ENCODE assay signal across 26 mouse cellular contexts in genomic region chr4:137254206-137254976, GRCm38 (mm10). TPM values are rescaled to one million over a fixed set of nuclear protein-coding genes. Genes with fewer than 3 reads are reported as not detected.
DNase-seq lines count a peak whose midpoint lies in the region; ATAC-seq and TF ChIP-seq lines count a peak whose summit lies in the region.
"Had no signal": no experiment of that assay in that cellular context is flagged by ENCODE, and none has a peak within 500 bp of the region (broad histone marks: within the 10 kb centered on the region; RNA-seq: fewer than 3 reads in every experiment).

No protein-coding gene starts in this region.

- H3K4me1 ChIP-seq in heart, postnatal 0 days (ENCODE audit: control insufficient read depth, insufficient read depth) = no peaks in the 10 kb centered on the region
- H3K4me1 ChIP-seq in heart, embryonic 11.5 days (ENCODE audit: control insufficient read depth, insufficient read depth, low read length) = no peaks in the 10 kb centered on the region
- H3K4me1 ChIP-seq in stomach, postnatal 0 days (replicated peaks; ENCODE audit: control insufficient read depth, insufficient read depth) = 0 out of 2 replicates have a peak, but pooled peaks cover 2% of the 10 kb centered on the region
- H3K4me1 ChIP-seq in midbrain, embryonic 14.5 days (ENCODE audit: control insufficient read depth, insufficient read depth, low read length) = no peaks in the 10 kb centered on the region
- H3K4me1 ChIP-seq: hindbrain, embryonic 15.5 days had no signal

- no peak for TF ChIP-seq EP300 in heart, postnatal 0 days (IDR thresholded peaks at IDR 0.05; ENCODE audit: low read depth)
- peak; percentile 23 for TF ChIP-seq EP300 in stomach, postnatal 0 days (optimal IDR thresholded peaks at IDR 0.05)

- no peak overlapping the region for H3K9ac ChIP-seq in heart, postnatal 0 days (replicated peaks; ENCODE audit: low read depth, low read length)
- no peak overlapping the region for H3K9ac ChIP-seq in heart, embryonic 11.5 days (ENCODE audit: low read depth, low read length)
- no peak overlapping the region for H3K9ac ChIP-seq in stomach, postnatal 0 days (ENCODE audit: low read length)
- H3K9ac ChIP-seq in midbrain, embryonic 14.5 days (replicated peaks; ENCODE audit: low read length) = no peak overlapping the region
- H3K9ac ChIP-seq: embryonic facial prominence, embryonic 13.5 days; forebrain, embryonic 13.5 days; hindbrain, embryonic 12.5 days; hindbrain, embryonic 15.5 days had no signal

- peak; percentile 41 for DNase-seq in heart, postnatal 0 days (ENCODE audit: low spot score)
- peak; percentile 18 for DNase-seq in 416B (ENCODE audit: low read depth)
- peak; percentile 73 for DNase-seq in fat pad, adult 2 months (ENCODE audit: extremely low read depth, low read depth, low spot score)
- no peak for DNase-seq in stomach, postnatal 0 days (ENCODE audit: low spot score)
- no peak for DNase-seq in midbrain, embryonic 14.5 days
- DNase-seq: adrenal gland, adult 8-10 months; adrenal gland, postnatal 25 days; cerebellum, adult 11-12 months; cerebellum, adult 8-10 months; cerebellum, postnatal 36 days; embryo, embryonic 11 days; gastrocnemius, postnatal 10 days; gastrocnemius, postnatal 36 days; heart, adult 11 months; heart, postnatal 10 days had no signal

- H3K27me3 ChIP-seq in heart, postnatal 0 days (ENCODE audit: control insufficient read depth, insufficient read depth, low read length) = no peaks in the 10 kb centered on the region
- H3K27me3 ChIP-seq in heart, embryonic 11.5 days (ENCODE audit: control insufficient read depth, insufficient read depth, low read length) = no peaks in the 10 kb centered on the region
- H3K27me3 ChIP-seq in stomach, postnatal 0 days (ENCODE audit: control insufficient read depth, insufficient read depth, low read length) = no peaks in the 10 kb centered on the region
- H3K27me3 ChIP-seq in midbrain, embryonic 14.5 days (ENCODE audit: control insufficient read depth, insufficient read depth, low read length) = no peaks in the 10 kb centered on the region
- H3K27me3 ChIP-seq: embryonic facial prominence, embryonic 13.5 days; forebrain, embryonic 13.5 days; hindbrain, embryonic 12.5 days; hindbrain, embryonic 15.5 days had no signal

- peaks cover 6% of the 10 kb centered on the region; the same call in 1 of the 2 replicates for H3K9me3 ChIP-seq in heart, postnatal 0 days (replicated peaks; ENCODE audit: control insufficient read depth, low read length)
- H3K9me3 ChIP-seq in heart, embryonic 11.5 days (replicated peaks; ENCODE audit: control insufficient read depth, low read length) = peaks cover 3% of the 10 kb centered on the region; the same call in 1 of the 2 replicates
- no peaks in the 10 kb centered on the region for H3K9me3 ChIP-seq in stomach, postnatal 0 days (ENCODE audit: control insufficient read depth, low read length)
- H3K9me3 ChIP-seq in midbrain, embryonic 14.5 days (ENCODE audit: control insufficient read depth, low read length) = no peaks in the 10 kb centered on the region
- H3K9me3 ChIP-seq: embryonic facial prominence, embryonic 13.5 days; forebrain, embryonic 10.5 days; forebrain, embryonic 13.5 days; hindbrain, embryonic 12.5 days; hindbrain, embryonic 15.5 days had no signal

- no peak for TF ChIP-seq CTCF in heart, postnatal 0 days (IDR thresholded peaks at IDR 0.05; ENCODE audit: low read depth)
- TF ChIP-seq CTCF in stomach, postnatal 0 days (IDR thresholded peaks at IDR 0.05; ENCODE audit: low read depth) = no peak

- ATAC-seq in heart, postnatal 0 days (ENCODE audit: insufficient read depth, low read depth) = no peak
- ATAC-seq in heart, embryonic 11.5 days (replicated peaks; ENCODE audit: insufficient number of reproducible peaks, low FRiP score, low TSS enrichment) = no peak
- no peak; the same call in 1 of the 2 replicates for ATAC-seq in stomach, postnatal 0 days (ENCODE audit: low FRiP score, low TSS enrichment)
- ATAC-seq in midbrain, embryonic 14.5 days (ENCODE audit: low FRiP score, low TSS enrichment) = no peak
- ATAC-seq: activated CD4-positive, CD25-positive, alpha-beta regulatory T cell, adult 4 months; forebrain, embryonic 13.5 days; forebrain, embryonic 16.5 days had no signal

- H3K4me2 ChIP-seq in heart, postnatal 0 days (ENCODE audit: low read depth, low read length) = no peak overlapping the region
- H3K4me2 ChIP-seq in heart, embryonic 11.5 days = no peak overlapping the region
- no peak overlapping the region for H3K4me2 ChIP-seq in stomach, postnatal 0 days (replicated peaks; ENCODE audit: low read depth)
- no peak overlapping the region for H3K4me2 ChIP-seq in midbrain, embryonic 14.5 days (ENCODE audit: low read length)
- H3K4me2 ChIP-seq: embryonic facial prominence, embryonic 13.5 days; forebrain, embryonic 13.5 days; hindbrain, embryonic 12.5 days; hindbrain, embryonic 15.5 days had no signal

- WGBS in heart, postnatal 0 days = 63% methylated on average over 17 of the region's 17 CpGs
- WGBS in heart, embryonic 11.5 days (ENCODE audit: insufficient replicate concordance) = 66% methylated on average over 17 of the region's 17 CpGs
- WGBS in stomach, postnatal 0 days = 58% methylated on average over 17 of the region's 17 CpGs
- WGBS in midbrain, embryonic 14.5 days = 84% methylated on average over 17 of the region's 17 CpGs

- H3K4me3 ChIP-seq in heart, postnatal 0 days (ENCODE audit: low read depth, low read length) = no peak overlapping the region
- no peak overlapping the region for H3K4me3 ChIP-seq in heart, embryonic 11.5 days (ENCODE audit: low read depth, low read length)
- H3K4me3 ChIP-seq in stomach, postnatal 0 days (ENCODE audit: low read depth, low read length) = no peak overlapping the region
- no peak overlapping the region for H3K4me3 ChIP-seq in midbrain, embryonic 14.5 days (replicated peaks; ENCODE audit: low read depth, low read length)
- H3K4me3 ChIP-seq: embryonic facial prominence, embryonic 10.5 days; embryonic facial prominence, embryonic 13.5 days; erythroblast, embryonic 14.5 days; forebrain, embryonic 10.5 days; forebrain, embryonic 13.5 days; hindbrain, embryonic 12.5 days; hindbrain, embryonic 15.5 days had no signal

- no peaks in the 10 kb centered on the region for H3K36me3 ChIP-seq in heart, postnatal 0 days (replicated peaks; ENCODE audit: control insufficient read depth, insufficient read depth, low read length)
- H3K36me3 ChIP-seq in heart, embryonic 11.5 days (ENCODE audit: control insufficient read depth, insufficient read depth, low read length) = no peaks in the 10 kb centered on the region
- H3K36me3 ChIP-seq in stomach, postnatal 0 days (ENCODE audit: control insufficient read depth, insufficient read depth, low read length) = no peaks in the 10 kb centered on the region
- no peaks in the 10 kb centered on the region for H3K36me3 ChIP-seq in midbrain, embryonic 14.5 days (ENCODE audit: control insufficient read depth, insufficient read depth, low read length)
- H3K36me3 ChIP-seq: embryonic facial prominence, embryonic 10.5 days; embryonic facial prominence, embryonic 13.5 days; forebrain, embryonic 10.5 days; hindbrain, embryonic 12.5 days; hindbrain, embryonic 15.5 days had no signal

- H3K27ac ChIP-seq in heart, postnatal 0 days (ENCODE audit: low read depth) = no peak overlapping the region
- H3K27ac ChIP-seq in heart, embryonic 11.5 days (ENCODE audit: low read depth, low read length) = no peak overlapping the region
- peak overlapping the region; percentile 77 for H3K27ac ChIP-seq in stomach, postnatal 0 days (replicated peaks)
- H3K27ac ChIP-seq in midbrain, embryonic 14.5 days (replicated peaks; ENCODE audit: low read depth, low read length) = no peak overlapping the region
- H3K27ac ChIP-seq: embryonic facial prominence, embryonic 10.5 days; embryonic facial prominence, embryonic 13.5 days; forebrain, embryonic 10.5 days; forebrain, embryonic 13.5 days; hindbrain, embryonic 12.5 days; hindbrain, embryonic 15.5 days had no signal

RNA-seq across cellular contexts. Expression of gene Wnt4, which starts 22.9 kb away (rescaled TPM):
- total RNA-seq in heart, postnatal 0 days (2014; rRNA removed; ENCODE audit: low replicate concordance) = 0.58 and 2.9 TPM in 2 replicates
- 0.29 and 0.36 TPM in 2 replicates for polyA plus RNA-seq in heart, postnatal 0 days (2015; fragmentation: Nextera tagmentation; extraction: Ambion mirVana)
- 2.2 and 2.9 TPM in 2 replicates for polyA plus RNA-seq in heart, embryonic 11.5 days (2014; fragmentation: Nextera tagmentation; extraction: Ambion mirVana)
- 45.3 and 59.7 TPM in 2 replicates for polyA plus RNA-seq in stomach, postnatal 0 days (2015; fragmentation: Nextera tagmentation; extraction: Ambion mirVana)
- polyA plus RNA-seq in midbrain, embryonic 14.5 days (2014; fragmentation: Nextera tagmentation; extraction: Ambion mirVana) = 0.94 and 1.4 TPM in 2 replicates
- total RNA-seq: hematopoietic stem cell, adult 5-6 weeks had no signal

Comparison
In these comparisons a context has a peak if more than half of its experiments do, and no peak if none do; other contexts are left out.
1. DNase-seq: peak in heart, postnatal 0 days (single experiment), 416B (single experiment) and fat pad, adult 2 months (single experiment); none in stomach, postnatal 0 days (single experiment) and midbrain, embryonic 14.5 days (single experiment).
2. RNA of gene Wnt4, which starts 22.9 kb away (polyA plus RNA-seq): 45.3 to 59.7 TPM in stomach, postnatal 0 days; 2.2 to 2.9 TPM in heart, embryonic 11.5 days, 0.94 to 1.4 TPM in midbrain, embryonic 14.5 days and 0.29 to 0.36 TPM in heart, postnatal 0 days; every median in the first group is over 10 times any median in the second.